Mouse (Mus musculus) liver, adult 10 weeks (tissue): ENCODE measurements around the gene Rtf1. TPM values are rescaled to one million over a fixed set of nuclear protein-coding genes. Genes with fewer than 3 reads are reported as not detected.

ENCODE experiments used
- polyA plus RNA-seq: library from polyadenylated mRNA; stranded (reverse); fragments of 350-450 nt; fragmentation: Illumina TruSeq; extraction: RNeasy Lipid Tissue Mini Kit (QIAGEN cat#74804); gene quantifications from one replicate; pipeline ENCODE4 v1.2.3, GENCODE M21; 2014; ENCODE audit warnings: low read depth, low replicate concordance

Gene Rtf1
- 11.4 TPM for polyA plus RNA-seq

DNA sequence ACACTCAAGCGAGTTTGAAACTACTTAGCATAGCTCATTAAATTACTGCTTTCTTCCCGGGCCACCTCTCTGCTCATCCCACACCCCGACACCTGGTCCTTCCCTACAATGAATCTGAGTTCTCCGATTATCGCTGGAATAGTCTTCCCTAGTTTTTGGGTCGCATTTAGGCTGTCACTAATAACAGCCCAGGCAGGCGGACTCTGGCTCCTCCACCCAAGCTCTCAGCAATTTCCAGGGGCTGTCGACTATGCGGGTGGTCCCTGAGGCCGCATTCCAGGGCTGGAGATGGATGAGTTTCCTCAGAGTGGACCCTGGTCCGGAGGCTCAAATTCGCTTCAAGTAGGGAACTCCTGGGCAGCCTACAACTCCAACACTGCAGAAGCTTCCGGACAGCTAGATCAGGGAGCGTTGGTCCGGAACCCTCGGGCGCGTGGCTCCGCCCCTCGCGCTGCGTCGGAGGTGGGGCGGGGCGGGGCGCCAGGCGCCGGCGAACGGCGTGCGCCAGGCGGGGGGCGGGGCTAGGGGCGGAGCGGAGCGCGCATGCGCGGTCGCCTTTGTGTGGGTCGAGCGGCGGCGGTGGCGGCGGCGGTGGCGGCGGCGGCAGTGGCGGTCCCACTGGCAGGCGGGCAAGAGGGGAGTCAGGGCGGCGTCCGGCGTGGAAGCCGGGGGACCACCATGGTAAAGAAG, at the start of gene Rtf1:
Gene Rtf1 (plus strand): TSS at position 544 of the 690 bp plus-strand sequence.

DNA sequence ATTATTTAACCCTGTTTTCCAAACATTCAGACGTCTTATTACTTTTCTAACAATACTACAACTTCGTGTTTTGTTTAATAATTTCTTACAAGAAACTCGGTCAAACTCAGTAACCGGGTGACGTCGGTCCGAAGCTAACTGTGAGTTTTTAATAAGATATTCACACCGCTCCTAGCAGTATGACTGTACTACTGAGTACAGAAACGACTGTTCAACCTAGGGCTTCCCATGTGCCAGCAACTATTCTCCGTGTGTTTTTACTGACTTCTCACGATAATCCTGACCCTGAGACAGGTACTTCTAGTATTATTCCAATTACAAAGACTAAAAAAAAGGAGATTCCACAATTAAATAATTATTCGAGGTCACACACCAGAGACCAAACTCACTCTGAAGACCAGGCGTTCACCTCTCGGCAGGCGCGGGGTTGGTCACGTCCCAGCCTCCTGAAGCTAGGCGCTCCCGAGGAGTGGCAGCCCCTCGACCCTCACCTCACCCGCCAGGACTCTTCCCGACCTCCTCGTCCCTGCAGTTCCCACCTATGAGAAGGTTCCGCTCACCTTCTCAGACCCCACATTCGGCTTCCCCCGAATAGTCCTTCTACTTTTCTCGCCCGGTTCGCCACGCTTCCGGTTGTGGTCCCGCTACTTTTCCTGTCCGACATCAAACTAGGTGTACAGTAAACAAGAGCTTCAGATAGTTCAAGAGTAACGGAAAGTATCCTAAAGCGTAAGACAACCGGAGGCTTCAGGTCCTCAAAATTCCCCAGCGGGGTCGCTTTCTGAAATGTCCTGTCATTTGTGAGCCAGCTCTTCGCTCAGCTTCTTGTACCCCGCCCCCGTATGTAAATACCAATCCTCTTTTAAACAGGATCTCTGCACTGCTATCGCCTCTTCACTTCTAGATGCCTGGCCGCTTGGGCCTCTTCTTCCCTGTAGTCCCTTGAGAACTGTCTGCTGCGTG, 12.4 kb upstream of the Rtf1 start, which contains the start of gene Ndufaf1:
Gene Ndufaf1 (minus strand): TSS at position 608 of the 963 bp plus-strand sequence.

DNA sequence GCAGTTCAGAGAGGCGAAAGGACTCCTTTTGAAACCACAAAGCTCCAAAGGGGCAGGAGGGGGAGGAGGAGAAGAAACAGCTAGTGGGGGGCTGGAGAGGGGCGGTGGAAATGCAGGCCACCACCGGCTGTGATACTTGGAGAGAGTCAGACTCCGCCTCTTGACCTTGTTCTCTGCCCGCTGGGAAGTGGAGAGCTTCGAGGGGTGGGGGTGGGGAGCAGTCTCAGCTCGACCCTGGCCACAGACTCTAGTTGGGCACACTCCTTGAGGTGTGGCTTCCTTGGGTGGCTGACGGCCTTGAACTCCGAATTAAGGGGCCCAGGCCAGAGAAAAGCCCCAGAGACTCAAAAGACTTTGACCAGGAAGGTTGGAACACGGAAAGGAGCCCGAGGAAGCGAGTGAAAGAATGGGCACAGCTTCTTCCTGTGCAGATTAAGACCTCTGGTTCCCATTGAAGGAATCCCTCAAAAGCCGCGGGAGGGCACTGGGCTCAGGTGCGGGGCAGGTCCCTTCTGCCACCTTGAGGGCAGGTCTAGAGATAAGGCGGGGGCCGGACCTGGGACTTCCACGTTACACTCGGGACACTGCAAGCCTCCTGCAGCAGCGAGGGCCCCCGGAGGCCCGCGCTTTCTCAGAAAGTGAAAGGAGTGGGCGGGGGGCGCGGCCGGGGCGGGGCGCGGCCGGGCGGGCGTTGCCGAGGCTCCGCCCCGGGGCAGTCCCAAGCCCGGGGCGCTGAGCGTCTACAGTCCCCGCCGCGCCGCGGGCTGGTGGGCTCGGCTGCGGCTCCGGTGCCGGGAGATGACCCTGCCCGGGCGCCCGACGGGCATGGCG, 66.9 kb downstream of the Rtf1 start, which contains the start of gene Itpka:
Gene Itpka (plus strand): TSS at position 757 of the 831 bp plus-strand sequence.

DNA sequence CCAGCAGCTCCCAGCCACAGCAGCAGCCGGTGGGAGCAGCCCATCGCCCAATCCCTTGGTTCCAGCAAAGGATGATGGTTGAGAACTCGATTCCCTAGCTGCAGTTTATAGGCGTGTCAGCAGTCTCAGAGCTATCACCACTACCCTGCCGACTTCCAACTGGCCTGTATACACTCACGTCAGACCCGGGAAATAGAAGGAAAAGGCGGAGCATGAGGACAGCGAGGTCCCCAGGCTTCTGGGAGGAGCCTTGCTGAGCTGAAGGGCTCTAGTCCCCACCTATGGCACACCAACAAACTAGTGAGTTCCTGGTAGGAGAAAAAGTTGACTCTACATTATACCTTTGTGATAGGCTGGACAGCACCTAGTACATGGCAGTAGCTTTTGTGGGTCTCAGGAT, 85.4 kb downstream of the Rtf1 start, which contains the start of gene Ltk:
Gene Ltk (minus strand): TSS at position 181 of the 400 bp plus-strand sequence.

Other genes with a start within 250 kb of the Rtf1 start
- gene Ino80, start 197.4 kb upstream of the Rtf1 start, polyA plus RNA-seq: 5.5 TPM
- 1.1 TPM for gene Exd1, start 127.4 kb upstream of the Rtf1 start, polyA plus RNA-seq
- 472 TPM for gene Chp1, start 127.4 kb upstream of the Rtf1 start, polyA plus RNA-seq
- gene Nusap1, start 56.8 kb upstream of the Rtf1 start, polyA plus RNA-seq: 0.29 TPM
- gene Oip5, start 56.6 kb upstream of the Rtf1 start, polyA plus RNA-seq: 1.0 TPM
- gene Ndufaf1, start 12.2 kb upstream of the Rtf1 start, polyA plus RNA-seq: 95.9 TPM
- gene Itpka, start 67.3 kb downstream of the Rtf1 start, polyA plus RNA-seq: not detected
- not detected for gene Ltk, start 85.4 kb downstream of the Rtf1 start, polyA plus RNA-seq
- gene Rpap1, start 112.5 kb downstream of the Rtf1 start, polyA plus RNA-seq: 0.29 TPM
- gene Tyro3, start 122.7 kb downstream of the Rtf1 start, polyA plus RNA-seq: 0.11 TPM
- 8.6 TPM for gene Mga, start 222.2 kb downstream of the Rtf1 start, polyA plus RNA-seq